Mouse (Mus musculus) liver, embryonic 12.5 days (tissue): ENCODE data around the gene Vmn2r76. TPM values are rescaled to one million over a fixed set of nuclear protein-coding genes. Genes with fewer than 3 reads are reported as not detected.
"Not testable (repeated sequence)": the region's sequence is repeated elsewhere in the genome, so short reads cannot be mapped to it uniquely, and the experiment has no call there.

Experiments used
- ATAC-seq: fragments of 200-750 bp; cut with Nextera tagmentation; 2 replicates; pipeline ENCODE4 v1.8.0; 2017; ENCODE audit warnings: moderate number of reproducible peaks, mild to moderate bottlenecking, moderate library complexity
- H3K27ac ChIP-seq: fragments of 300-500 bp; sonication (generic); 2 replicates; pipeline ENCODE4 v1.5.1; 2016; ENCODE audit warnings: mild to moderate bottlenecking
- H3K27me3 ChIP-seq: fragments of 300-500 bp; sonication (generic); replicated peaks from 2 replicates; pipeline ENCODE4 v1.6.1; 2016; ENCODE audit warnings: mild to moderate bottlenecking, moderate library complexity
- H3K36me3 ChIP-seq: fragments of 300-500 bp; sonication (generic); 2 replicates; pipeline ENCODE4 v1.6.1; 2016; ENCODE audit warnings: mild to moderate bottlenecking, moderate library complexity
- H3K4me1 ChIP-seq: fragments of 300-500 bp; sonication (generic); 2 replicates; pipeline ENCODE4 v1.6.1; 2016
- H3K4me2 ChIP-seq: fragments of 300-500 bp; sonication (generic); 2 replicates; pipeline ENCODE4 v1.6.1; 2016; ENCODE audit warnings: mild to moderate bottlenecking, moderate library complexity
- H3K4me3 ChIP-seq: fragments of 300-500 bp; sonication (generic); 2 replicates; pipeline ENCODE4 v1.5.1; 2016; ENCODE audit warnings: mild to moderate bottlenecking, moderate library complexity
- H3K9ac ChIP-seq: fragments of 300-500 bp; sonication (generic); 2 replicates; pipeline ENCODE4 v1.6.1; 2016; ENCODE audit warnings: mild to moderate bottlenecking, moderate library complexity
- H3K9me3 ChIP-seq: fragments of 300-500 bp; sonication (generic); replicated peaks from 2 replicates; pipeline ENCODE4 v1.6.1; 2016; ENCODE audit warnings: mild to moderate bottlenecking, moderate library complexity
- WGBS: fragments of 180-500 bp; shearing (Covaris S2); methylation state at CpG from one replicate; pipeline ENCODE4 v1.1.7; 2016; ENCODE audit not compliant: insufficient replicate concordance; 5-methylcytosine and 5-hydroxymethylcytosine counted together
- polyA plus RNA-seq: library from polyadenylated mRNA; unstranded; fragments of >200 nt; fragmentation: Nextera tagmentation; extraction: Ambion mirVana; gene quantifications from 2 replicates; pipeline ENCODE4 v1.2.1, GENCODE M21; 2016

Gene Vmn2r76
- polyA plus RNA-seq: not detected in 2 replicates

- 50% methylated on average over 1 of the region's 1 CpGs for WGBS
- ATAC-seq: no peak
- Histone ChIP-seq H3K9me3 (no peaks in the 10 kb centered on the region), H3K27ac (no peak within 1 kb of the TSS), H3K36me3 (no peaks in the 10 kb centered on the region), H3K9ac (no peak within 1 kb of the TSS), H3K4me1 (no peaks in the 10 kb centered on the region), H3K4me2 (no peak within 1 kb of the TSS), H3K27me3 (no peaks in the 10 kb centered on the region), H3K4me3 (no peak within 1 kb of the TSS)
Observed at GRCm38 (mm10) chr7:86246208-86246607, at the start of gene Vmn2r76. TSS of gene Vmn2r76 (minus strand) at chr7:86246308.

GRCm38 (mm10) chr7:86277072-86277471, 31.0 kb upstream of the Vmn2r76 start, which contains the start of gene Olfr310:
TSS of gene Olfr310 (minus strand) at chr7:86277172.
- ATAC-seq: no peak

GRCm38 (mm10) chr7:86211345-86211744, 34.8 kb downstream of the Vmn2r76 start:
- Histone ChIP-seq H3K27ac (no peak overlapping the region), H3K4me1 (no peaks in the 10 kb centered on the region), H3K9me3 (no peaks in the 10 kb centered on the region), H3K27me3 (no peaks in the 10 kb centered on the region), H3K4me2 (no peak overlapping the region), H3K36me3 (no peaks in the 10 kb centered on the region), H3K4me3 (no peak overlapping the region), H3K9ac (no peak overlapping the region)
- ATAC-seq: no peak

More at GRCm38 (mm10) chr7:86277072-86277471, 31.0 kb upstream of the Vmn2r76 start, which contains the start of gene Olfr310:
- no peak within 1 kb of the TSS for H3K27ac ChIP-seq
- H3K9me3 ChIP-seq: no peaks in the 10 kb centered on the region
- H3K9ac ChIP-seq: no peak within 1 kb of the TSS
- no peaks in the 10 kb centered on the region for H3K36me3 ChIP-seq
- no peaks in the 10 kb centered on the region for H3K27me3 ChIP-seq
- H3K4me2 ChIP-seq: no peak within 1 kb of the TSS
- 61% methylated on average over 1 of the region's 1 CpGs for WGBS
- H3K4me3 ChIP-seq: no peak within 1 kb of the TSS
- no peaks in the 10 kb centered on the region for H3K4me1 ChIP-seq

GRCm38 (mm10) chr7:86171678-86172077, 74.4 kb downstream of the Vmn2r76 start, which contains the start of gene Vmn2r75:
TSS of gene Vmn2r75 (minus strand) at chr7:86171778.
- ATAC-seq, H3K9ac ChIP-seq, H3K4me3 ChIP-seq, H3K36me3 ChIP-seq, H3K27ac ChIP-seq, H3K4me2 ChIP-seq, H3K27me3 ChIP-seq, H3K9me3 ChIP-seq, H3K4me1 ChIP-seq: not testable (repeated sequence)
- 47% methylated on average over 1 of the region's 1 CpGs for WGBS

Other genes with a start within 250 kb of the Vmn2r76 start
- not detected in 2 replicates for gene Vmn2r75, start 74.5 kb downstream of the Vmn2r76 start, polyA plus RNA-seq
- gene Olfr310, start 30.9 kb upstream of the Vmn2r76 start, polyA plus RNA-seq: not detected in 2 replicates
- gene Olfr309, start 67.4 kb upstream of the Vmn2r76 start, polyA plus RNA-seq: not detected in 2 replicates
- gene Olfr308, start 79.3 kb upstream of the Vmn2r76 start, polyA plus RNA-seq: not detected in 2 replicates
- not detected in 2 replicates for gene Olfr307, start 91.3 kb upstream of the Vmn2r76 start, polyA plus RNA-seq
- not detected in 2 replicates for gene Olfr305, start 120.6 kb upstream of the Vmn2r76 start, polyA plus RNA-seq
- gene Olfr304, start 140.3 kb upstream of the Vmn2r76 start, polyA plus RNA-seq: not detected in 2 replicates
- gene Olfr303, start 151.5 kb upstream of the Vmn2r76 start, polyA plus RNA-seq: not detected in 2 replicates
- gene Olfr301, start 157.5 kb upstream of the Vmn2r76 start, polyA plus RNA-seq: not detected in 2 replicates
- not detected in 2 replicates for gene Olfr299, start 213.6 kb upstream of the Vmn2r76 start, polyA plus RNA-seq
- not detected in 2 replicates for gene Olfr298, start 246.2 kb upstream of the Vmn2r76 start, polyA plus RNA-seq